Mouse (Mus musculus) heart, embryonic 14.5 days (tissue): Measurements from ENCODE around the gene Dph3. TPM values are rescaled to one million over a fixed set of nuclear protein-coding genes. Genes with fewer than 3 reads are reported as not detected.
"Not testable (repeated sequence)": the region's sequence is repeated elsewhere in the genome, so short reads cannot be mapped to it uniquely, and the experiment has no call there.

ENCODE experiments used
- ATAC-seq: fragments of 200-750 bp; cut with Nextera tagmentation; 2 replicates; pipeline ENCODE4 v1.8.0; 2017; ENCODE audit warnings: low read depth, moderate TSS enrichment; ENCODE audit not compliant: insufficient number of reproducible peaks, insufficient read depth, low FRiP score
- H3K27ac ChIP-seq, 2 experiments: fragments of 200-500 bp in 1 of 2; fragments of 300-500 bp in 1 of 2; sonication (generic) in 1 of 2; replicated peaks in 1 of 2; 2 replicates each; pipeline ENCODE4 v1.5.1; 2012 to 2014; ENCODE audit warnings: low read depth in 2 of 2, low read length in 2 of 2, control low read depth in 1 of 2, mild to moderate bottlenecking in 1 of 2, mixed read lengths in 1 of 2; ENCODE audit not compliant: control insufficient read depth in 1 of 2, insufficient read depth in 1 of 2
- H3K27me3 ChIP-seq: fragments of 300-500 bp; sonication (generic); 2 replicates; pipeline ENCODE4 v1.6.1; 2014; ENCODE audit warnings: mild to moderate bottlenecking, low read length, control low read depth; ENCODE audit not compliant: control insufficient read depth, insufficient read depth
- H3K36me3 ChIP-seq: fragments of 300-500 bp; sonication (generic); 2 replicates; pipeline ENCODE4 v1.6.1; 2014; ENCODE audit warnings: mild to moderate bottlenecking, control low read depth, low read length, mixed read lengths; ENCODE audit not compliant: control insufficient read depth, insufficient read depth
- H3K4me1 ChIP-seq, 2 experiments: fragments of 200-500 bp in 1 of 2; fragments of 300-500 bp in 1 of 2; sonication (generic) in 1 of 2; 2 replicates each; pipeline ENCODE4 v1.6.1; 2012 to 2014; ENCODE audit warnings: low read length in 2 of 2, control low read depth in 1 of 2, mixed read lengths in 1 of 2; ENCODE audit not compliant: control insufficient read depth in 2 of 2, insufficient read depth in 2 of 2
- H3K4me2 ChIP-seq: fragments of 300-500 bp; sonication (generic); 2 replicates; pipeline ENCODE4 v1.6.1; 2014; ENCODE audit warnings: mild to moderate bottlenecking, low read length
- H3K4me3 ChIP-seq, 2 experiments: fragments of 200-500 bp in 1 of 2; fragments of 300-500 bp in 1 of 2; sonication (generic) in 1 of 2; 2 replicates each; pipeline ENCODE4 v1.5.1; 2012 to 2014; ENCODE audit warnings: low read length in 2 of 2, mild to moderate bottlenecking in 2 of 2, control low read depth in 1 of 2, low read depth in 1 of 2, moderate library complexity in 1 of 2; ENCODE audit not compliant: control insufficient read depth in 1 of 2, insufficient read depth in 1 of 2
- H3K9ac ChIP-seq: fragments of 300-500 bp; sonication (generic); 2 replicates; pipeline ENCODE4 v1.6.1; 2014; ENCODE audit warnings: mild to moderate bottlenecking, low read length
- H3K9me3 ChIP-seq: fragments of 300-500 bp; sonication (generic); 2 replicates; pipeline ENCODE4 v1.6.1; 2016; ENCODE audit warnings: low read length, control low read depth; ENCODE audit not compliant: control insufficient read depth
- WGBS: fragments of 180-500 bp; shearing (Covaris S2); extraction: QIAGEN DNeasy Blood & Tissue Kit; methylation state at CpG from one replicate; pipeline ENCODE4 v1.1.7; 2014; 5-methylcytosine and 5-hydroxymethylcytosine counted together
- polyA plus RNA-seq: library from polyadenylated mRNA; unstranded; fragments of >200 nt; fragmentation: Nextera tagmentation; extraction: Ambion mirVana; gene quantifications from 2 replicates; pipeline ENCODE4 v1.2.1, GENCODE M21; 2014

Gene Dph3
- polyA plus RNA-seq, 1 experiment from 2014 or later = 93.4 TPM

- peaks cover 4 to 21% of the 10 kb centered on the region in 2 experiments for H3K4me1 ChIP-seq
- no peak overlapping the region for H3K4me2 ChIP-seq
- peaks cover 91% of the 10 kb centered on the region for H3K36me3 ChIP-seq
- WGBS = 88% methylated on average over 5 of the region's 5 CpGs
- H3K9me3 ChIP-seq = no peaks in the 10 kb centered on the region
- no peak for ATAC-seq
- H3K27ac ChIP-seq = no peak overlapping the region
- H3K4me3 ChIP-seq = no peak overlapping the region
- no peak overlapping the region for H3K9ac ChIP-seq
- H3K27me3 ChIP-seq = no peaks in the 10 kb centered on the region
Observed at GRCm38 (mm10) chr14:32096740-32097139, 11.2 kb upstream of the Dph3 start.

GRCm38 (mm10) chr14:32095646-32096045 lies 10.1 kb upstream of the Dph3 start:
- no peak overlapping the region for H3K4me2 ChIP-seq
- no peak overlapping the region for H3K9ac ChIP-seq
- no peak for ATAC-seq
- H3K27me3 ChIP-seq = no peaks in the 10 kb centered on the region
- H3K27ac ChIP-seq = no peak overlapping the region
- peaks cover 86% of the 10 kb centered on the region for H3K36me3 ChIP-seq
- peaks cover 4 to 21% of the 10 kb centered on the region in 2 experiments for H3K4me1 ChIP-seq
- no peaks in the 10 kb centered on the region for H3K9me3 ChIP-seq
- no peak overlapping the region for H3K4me3 ChIP-seq
- WGBS = 89% methylated on average over 5 of the region's 5 CpGs

- H3K9me3 ChIP-seq = no peaks in the 10 kb centered on the region
- no peaks in the 10 kb centered on the region for H3K27me3 ChIP-seq
- no peak overlapping the region for H3K4me3 ChIP-seq
- peaks cover 6 to 21% of the 10 kb centered on the region in 2 experiments for H3K4me1 ChIP-seq
- H3K27ac ChIP-seq = peak overlapping the region; percentile 41 to 74
- peaks cover 74% of the 10 kb centered on the region for H3K36me3 ChIP-seq
- peak; percentile 86 for ATAC-seq
- 17% methylated on average over 11 of the region's 11 CpGs for WGBS
- peak overlapping the region; percentile 14; the same call in 1 of the 2 replicates for H3K9ac ChIP-seq
- peak overlapping the region; percentile 19 for H3K4me2 ChIP-seq
Observed at GRCm38 (mm10) chr14:32093500-32094117, 8.1 kb upstream of the Dph3 start.

GRCm38 (mm10) chr14:32093018-32093417 lies 7.5 kb upstream of the Dph3 start:
- H3K4me1 ChIP-seq = peaks cover 6 to 21% of the 10 kb centered on the region in 2 experiments
- H3K4me3 ChIP-seq = no peak overlapping the region
- H3K36me3 ChIP-seq = peaks cover 68% of the 10 kb centered on the region
- 63% methylated on average over 1 of the region's 1 CpGs for WGBS
- no peak for ATAC-seq
- peak overlapping the region; percentile 19 for H3K4me2 ChIP-seq
- H3K9ac ChIP-seq = peak overlapping the region; percentile 3; the same call in 1 of the 2 replicates
- H3K27me3 ChIP-seq = no peaks in the 10 kb centered on the region
- peak overlapping the region; percentile 41 to 74 for H3K27ac ChIP-seq
- H3K9me3 ChIP-seq = no peaks in the 10 kb centered on the region

- Histone ChIP-seq H3K9me3 (no peaks in the 10 kb centered on the region), H3K36me3 (peaks cover 55% of the 10 kb centered on the region), H3K4me1 (peaks cover 8 to 29% of the 10 kb centered on the region in 2 experiments), H3K4me3 (no peak overlapping the region), H3K27me3 (no peaks in the 10 kb centered on the region), H3K9ac (no peak overlapping the region), H3K27ac (0 out of 4 replicates have a peak overlapping the region, but pooled peaks of 1 of the 2 experiments have one; percentile 39), H3K4me2 (no peak overlapping the region)
- WGBS = 84% methylated on average over 4 of the region's 4 CpGs
- ATAC-seq = no peak
Observed at GRCm38 (mm10) chr14:32091704-32092103, 6.2 kb upstream of the Dph3 start.

GRCm38 (mm10) chr14:32091124-32091523 lies 5.6 kb upstream of the Dph3 start:
- Histone ChIP-seq H3K9me3 (no peaks in the 10 kb centered on the region), H3K36me3 (peaks cover 49% of the 10 kb centered on the region), H3K27ac (0 out of 4 replicates have a peak overlapping the region, but pooled peaks have one; percentile 16 to 39), H3K4me2 (no peak overlapping the region), H3K4me1 (peaks cover 8 to 29% of the 10 kb centered on the region in 2 experiments), H3K27me3 (no peaks in the 10 kb centered on the region), H3K9ac (no peak overlapping the region), H3K4me3 (no peak overlapping the region)
- peak; percentile 63; the same call in 1 of the 2 replicates for ATAC-seq
- 71% methylated on average over 4 of the region's 4 CpGs for WGBS

- Histone ChIP-seq H3K4me1 (peaks cover 4 to 17% of the 10 kb centered on the region in 2 experiments; a peak in 3 of 4 replicates), H3K4me2 (peak overlapping the region; percentile 65; the same call in 1 of the 2 replicates), H3K36me3 (peaks cover 29% of the 10 kb centered on the region)
- ATAC-seq, H3K9me3 ChIP-seq, H3K4me3 ChIP-seq, H3K9ac ChIP-seq, H3K27ac ChIP-seq, H3K27me3 ChIP-seq: not testable (repeated sequence)
- 92% methylated on average over 7 of the region's 7 CpGs for WGBS
Observed at GRCm38 (mm10) chr14:32087584-32088248, 2.2 kb upstream of the Dph3 start.
